Mouse (Mus musculus) Patski (cell line): ENCODE measurements at regions not wholly inside any gene's neighbourhood (a gene's known extent, or its start where the extent isn't known, plus 50 kb on each side); places are given as distances from the start of the nearest gene placed in this dataset.
"Not testable (repeated sequence)": the region's sequence is repeated elsewhere in the genome, so short reads cannot be mapped to it uniquely, and the experiment has no call there.

Experiments
- ATAC-seq: fragments of 100-300 bp; one replicate; pipeline ENCODE4 v1.8.0; 2021
- CTCF ChIA-PET: fragments of 350-600 bp; sonication (Branson Sonifier 250); formaldehyde crosslinking; loops from one replicate; lab custom pipeline; 2022; ENCODE audit warnings: inconsistent platforms; lab: Charles Lee
- POLR2A ChIA-PET: fragments of 350-600 bp; sonication (Branson Sonifier 250); formaldehyde crosslinking; loops from one replicate; lab custom pipeline; 2022; ENCODE audit warnings: antibody characterized with exemption, inconsistent platforms; lab: Charles Lee
- DNase-seq: peaks from one replicate; pipeline ENCODE4 v3.0.0-alpha.2; 2011; ENCODE audit warnings: low read depth, low spot score
- H3K27me3 ChIP-seq: fragments of 371-371 bp; one replicate; pipeline ENCODE4 v1.5.1; 2021
- CTCF ChIP-seq: fragments of 100-300 bp; IDR thresholded peaks from one replicate; pipeline ENCODE4 v1.5.1; 2021
- in situ Hi-C: fragments of 300-500 bp; cut with MboI; formaldehyde crosslinking; loops from 3 replicates; pipeline ENCODE4 v1.11.1; 2018; ENCODE audit warnings: low pct_unique_long_range_greater_than_20kb, mixed read lengths

DNA sequence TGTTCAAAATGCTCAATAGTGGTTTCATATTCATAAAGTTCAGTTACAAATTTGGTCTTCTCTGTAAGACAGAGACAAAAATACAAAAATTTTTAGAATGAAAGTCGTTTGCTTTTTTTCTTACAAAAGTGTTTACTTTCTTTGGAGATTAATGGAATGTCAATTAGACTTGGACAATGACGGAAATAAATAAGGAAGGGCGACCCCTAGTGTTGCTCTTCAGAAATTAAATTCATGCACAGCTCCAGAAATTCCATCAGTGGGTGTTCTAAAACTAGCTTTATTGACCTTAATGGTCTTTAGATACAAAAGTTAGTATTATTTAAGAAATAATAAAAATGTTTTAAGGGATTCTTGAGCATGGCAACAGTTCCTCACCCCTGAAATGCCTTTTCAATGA is 141.8 kb upstream of the Lama2 start:
- peak; percentile 42 for TF ChIP-seq CTCF
- CTCF ChIA-PET, result interaction anchor here (0.9 kb wide), 1 partner anchor 8 kb away, joined by 3 read pairs; no protein-coding TSS in a partner anchor
- ATAC-seq (no peak), DNase-seq (no peak)
- in situ Hi-C loops, result no loop called here
- H3K27me3 ChIP-seq, result no peaks in the 10 kb centered on the region
- POLR2A ChIA-PET, result no interaction called here

DNA sequence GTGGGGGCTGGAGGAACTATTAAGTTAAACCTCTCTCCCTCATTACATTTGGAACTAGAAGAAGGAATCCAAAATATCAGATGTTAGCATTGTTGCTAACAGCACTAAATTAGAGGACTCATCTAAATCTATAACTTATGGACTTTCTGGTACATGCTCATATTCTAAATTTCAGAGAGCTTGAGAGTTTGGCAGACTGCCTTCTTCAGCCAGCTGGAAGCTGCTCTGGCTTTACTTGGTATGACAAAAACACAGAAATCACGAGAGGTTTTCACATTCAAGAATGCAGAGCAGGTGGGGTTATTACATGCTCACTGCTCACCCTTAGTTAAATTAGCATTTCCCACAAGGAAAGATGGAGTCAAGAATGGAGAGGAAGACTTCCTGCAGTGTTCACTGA is 182.8 kb upstream of the Lama2 start:
- ChIA-PET POLR2A (no interaction called here), CTCF (no interaction called here)
- in situ Hi-C loops, result no loop called here
- ATAC-seq (no peak), DNase-seq (no peak)
- no peak for TF ChIP-seq CTCF
- no peaks in the 10 kb centered on the region for H3K27me3 ChIP-seq

DNA sequence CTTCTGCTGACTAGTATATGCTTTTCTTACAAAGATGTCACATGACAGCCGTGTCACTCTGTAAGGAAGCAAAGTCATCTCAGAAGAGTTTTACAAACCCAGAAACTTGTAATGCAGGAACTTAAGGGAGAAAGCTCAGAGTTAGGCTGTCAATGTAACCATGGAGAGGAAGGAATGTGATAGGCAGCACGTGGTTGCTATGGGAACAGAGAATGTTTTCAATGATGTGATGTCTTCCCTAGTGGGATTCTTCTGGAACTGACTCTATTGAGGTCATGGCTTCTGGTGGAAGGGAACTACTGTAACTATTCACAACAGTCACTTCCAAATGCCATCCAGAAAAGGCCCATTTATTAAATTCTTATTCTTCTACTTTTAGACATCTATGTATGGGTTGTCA is 190.0 kb upstream of the Lama2 start:
- ChIA-PET CTCF (no interaction called here), POLR2A (no interaction called here)
- TF ChIP-seq CTCF, result no peak
- DNase-seq (no peak), ATAC-seq (no peak)
- H3K27me3 ChIP-seq, result no peaks in the 10 kb centered on the region
- in situ Hi-C loops, result no loop called here

- ATAC-seq, CTCF ChIA-PET, POLR2A ChIA-PET, in situ Hi-C loops, DNase-seq, H3K27me3 ChIP-seq: not testable (repeated sequence)
Observed at GRCm38 (mm10) chr10:27825671-27826070, 206.1 kb upstream of the Lama2 start.

DNA sequence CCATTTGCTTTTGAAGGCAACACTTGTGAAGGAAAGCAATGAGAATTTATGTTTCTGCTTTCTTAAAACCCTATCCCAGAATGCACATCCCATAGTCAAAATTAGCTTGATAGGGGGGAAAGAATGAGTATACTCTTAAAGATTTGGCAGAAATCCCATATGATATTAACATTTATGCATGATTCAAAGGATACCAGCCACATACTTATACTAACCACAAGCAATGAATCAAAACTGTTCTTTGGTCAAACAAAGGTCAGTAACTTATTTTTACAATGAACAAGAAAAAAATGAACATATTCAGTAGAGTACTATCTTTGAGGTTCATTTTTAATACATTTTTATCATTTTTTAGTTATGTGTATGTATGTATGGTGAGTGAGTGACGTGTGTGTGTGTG is 208.8 kb upstream of the Lama2 start:
- no peak for ATAC-seq
- DNase-seq, result no peak
- CTCF ChIA-PET, result interaction anchor here (0.7 kb wide), 1 partner anchor 49 kb away, joined by 3 read pairs; no protein-coding TSS in a partner anchor
- POLR2A ChIA-PET, result interaction anchor here (0.6 kb wide), 3 partner anchors 45 to 664 kb away, joined by 3 to 8 read pairs (median 3); no protein-coding TSS in a partner anchor
- in situ Hi-C loops, result no loop called here
- no peaks in the 10 kb centered on the region for H3K27me3 ChIP-seq
- TF ChIP-seq CTCF, result no peak

DNA sequence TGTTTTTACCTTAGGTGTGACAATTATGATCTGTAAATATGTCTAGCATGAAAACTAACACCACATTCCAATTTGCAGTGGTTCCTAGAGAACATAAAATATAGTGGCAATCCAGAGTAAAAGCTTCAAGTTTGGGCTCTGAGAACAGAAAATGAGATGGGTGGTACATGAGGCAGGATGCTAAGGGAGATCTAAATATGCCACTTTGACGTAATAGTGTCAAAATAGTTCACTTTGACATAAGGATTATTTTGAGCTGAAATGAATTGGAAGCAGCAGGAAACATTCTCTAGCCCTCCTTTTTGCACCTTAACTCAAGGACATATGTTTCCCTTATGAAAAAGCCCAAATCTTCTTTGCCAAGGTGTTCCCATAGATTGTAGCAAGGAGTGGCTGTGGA is 219.1 kb upstream of the Lama2 start:
- no peak for DNase-seq
- ChIA-PET POLR2A (no interaction called here), CTCF (interaction anchor here (1.3 kb wide), 1 partner anchor 15 kb away, joined by 3 read pairs; no protein-coding TSS in a partner anchor)
- in situ Hi-C loops, result no loop called here
- no peak for ATAC-seq
- H3K27me3 ChIP-seq, result no peaks in the 10 kb centered on the region
- TF ChIP-seq CTCF, result no peak

GRCm38 (mm10) chr10:27841042-27841709 is 221.6 kb upstream of the Lama2 start:
- ChIA-PET CTCF (no interaction called here), POLR2A (no interaction called here)
- DNase-seq (peak; percentile 25), ATAC-seq (peak; percentile 57)
- TF ChIP-seq CTCF, result no peak
- H3K27me3 ChIP-seq, result no peaks in the 10 kb centered on the region
- in situ Hi-C loops, result no loop called here

GRCm38 (mm10) chr10:27843010-27843409 is 223.5 kb upstream of the Lama2 start:
- DNase-seq (no peak), ATAC-seq (no peak)

DNA sequence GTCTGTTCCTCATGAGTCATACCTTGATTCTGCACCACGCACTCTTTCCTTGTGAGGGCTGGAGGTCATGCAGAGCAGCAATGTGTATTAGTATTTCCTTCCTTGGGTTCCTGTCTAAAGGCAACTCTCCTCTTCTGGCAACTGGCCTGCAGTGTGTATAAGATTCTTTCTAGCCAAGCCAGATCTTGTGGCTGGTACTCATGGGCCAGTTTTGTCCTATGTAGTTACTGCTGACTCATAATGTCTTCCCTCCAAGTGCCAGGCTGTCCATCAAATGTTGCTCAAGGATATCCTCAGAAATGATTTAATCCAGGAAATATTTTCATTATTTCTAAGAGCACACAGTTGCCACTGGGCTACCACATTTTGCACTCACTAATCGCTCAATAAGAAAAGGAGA is 211.0 kb upstream of the Ptprk start:
- in situ Hi-C loops, result no loop called here
- ATAC-seq (peak; percentile 39), DNase-seq (no peak)
- no peaks in the 10 kb centered on the region for H3K27me3 ChIP-seq
- CTCF ChIA-PET, result no interaction called here
- TF ChIP-seq CTCF, result no peak
- POLR2A ChIA-PET, result no interaction called here

More at GRCm38 (mm10) chr10:27843010-27843409, 223.5 kb upstream of the Lama2 start:
- POLR2A ChIA-PET, result no interaction called here
- no peak for TF ChIP-seq CTCF
- in situ Hi-C loops, result no loop called here
- CTCF ChIA-PET, result no interaction called here
- H3K27me3 ChIP-seq, result no peaks in the 10 kb centered on the region

DNA sequence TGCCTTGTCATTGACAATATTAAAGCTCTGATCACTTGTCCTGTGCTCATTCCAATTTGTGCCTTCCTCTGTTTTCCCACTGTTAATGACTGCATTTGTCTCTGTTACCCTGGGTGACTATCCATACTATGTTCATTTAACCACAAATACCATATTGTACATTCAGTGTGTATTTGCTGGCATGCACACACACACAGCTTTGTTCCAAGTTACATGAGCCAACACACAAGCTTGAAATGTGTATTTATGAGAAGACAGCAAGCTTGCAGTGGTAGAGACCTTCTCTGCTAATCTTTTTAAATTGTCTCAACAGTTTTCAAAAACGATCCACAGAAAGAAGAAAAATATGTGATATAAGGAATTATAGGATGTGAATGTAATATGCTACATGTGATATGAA is 193.8 kb upstream of the Ptprk start:
- TF ChIP-seq CTCF, result no peak
- ChIA-PET POLR2A (no interaction called here), CTCF (no interaction called here)
- ATAC-seq (no peak), DNase-seq (no peak)
- peaks cover 3% of the 10 kb centered on the region for H3K27me3 ChIP-seq
- in situ Hi-C loops, result loop anchor here (25.0 kb wide), 1 partner anchor 856 kb away; no protein-coding TSS in a partner anchor

DNA sequence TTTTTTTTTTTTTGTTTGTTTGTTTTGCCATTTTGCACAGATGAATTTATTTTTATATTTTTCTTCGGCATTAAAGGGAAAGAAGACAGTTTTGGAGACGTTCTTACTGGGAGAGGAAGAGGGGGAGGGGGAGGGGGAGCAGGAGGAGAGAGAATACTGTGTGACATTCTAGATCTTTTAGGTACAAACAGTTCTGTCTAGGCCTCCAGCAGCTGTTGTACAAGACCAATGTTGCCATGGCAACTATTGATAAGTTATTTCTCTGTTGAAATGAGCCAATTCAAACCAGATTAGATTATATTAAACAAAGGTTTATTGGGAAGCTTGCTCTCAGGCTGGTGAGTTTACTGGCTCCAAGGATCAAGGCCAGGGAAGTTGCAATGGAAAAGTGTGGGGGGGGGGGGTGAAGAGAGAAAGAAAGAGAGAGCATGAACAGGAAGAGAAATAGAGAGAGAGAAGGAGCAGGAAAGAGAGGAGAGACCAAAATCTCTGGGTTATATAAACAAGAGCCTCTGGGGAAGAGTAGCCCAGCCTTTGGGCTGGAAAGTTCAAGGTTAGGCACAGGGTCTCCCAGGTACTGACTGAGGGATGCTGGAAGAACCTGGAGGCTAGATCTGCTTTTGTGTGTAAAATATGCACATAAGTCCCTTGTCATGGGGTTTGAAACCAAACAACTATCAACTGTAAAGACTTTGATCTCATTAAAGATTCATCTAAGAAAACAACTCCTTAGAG is 182.7 kb upstream of the Ptprk start:
- ATAC-seq (no peak), DNase-seq (no peak)
- in situ Hi-C loops, result loop anchor here (25.0 kb wide), 1 partner anchor 845 kb away; no protein-coding TSS in a partner anchor
- CTCF ChIA-PET, result no interaction called here
- TF ChIP-seq CTCF, result no peak
- POLR2A ChIA-PET, result no interaction called here
- H3K27me3 ChIP-seq, result no peaks in the 10 kb centered on the region
